Mouse (Mus musculus): ENCODE data around the gene Auh.

GRCm38 (mm10) chr13:52879291-52879690 is 50.2 kb downstream of the Auh start:
- TF ChIP-seq JUND (conservative IDR thresholded peaks at IDR 0.05; ENCODE audit: low read depth, low read length) (no peak), EP300 (IDR thresholded peaks at IDR 0.05; ENCODE audit: low read length) (no peak), POLR2AphosphoS2 (IDR thresholded peaks at IDR 0.05; ENCODE audit: low read depth, low read length) (no peak)
